Mouse (Mus musculus): ENCODE data around the gene C1ql1. TPM values are rescaled to one million over a fixed set of nuclear protein-coding genes. Genes with fewer than 3 reads are reported as not detected.

The C1ql1 gene
- polyA plus RNA-seq, 3 experiments from 2014 or later: not detected

GRCm38 (mm10) chr11:102957692-102958091 lies 11.2 kb upstream of the C1ql1 start:
- no peak for ATAC-seq

GRCm38 (mm10) chr11:102956962-102957614 lies 10.6 kb upstream of the C1ql1 start:
- no peak for ATAC-seq

GRCm38 (mm10) chr11:102952922-102953321 lies 6.4 kb upstream of the C1ql1 start:
- ATAC-seq: no peak

- peak; percentile 41 for ATAC-seq
Observed at GRCm38 (mm10) chr11:102948043-102948961, 1.8 kb upstream of the C1ql1 start.

- ATAC-seq: no peak
Observed at GRCm38 (mm10) chr11:102946992-102947343, 480 bp upstream of the C1ql1 start.

- ATAC-seq: no peak
Observed at GRCm38 (mm10) chr11:102945306-102946264, 903 bp downstream of the C1ql1 start.

- ATAC-seq: no peak
Observed at GRCm38 (mm10) chr11:102941236-102941635, 5.3 kb downstream of the C1ql1 start.

- no peak for ATAC-seq
Observed at GRCm38 (mm10) chr11:102939024-102939675, 7.3 kb downstream of the C1ql1 start.

- no peak for ATAC-seq
Observed at GRCm38 (mm10) chr11:102937529-102938182, 8.8 kb downstream of the C1ql1 start.

- no peak for ATAC-seq
Observed at GRCm38 (mm10) chr11:102936272-102936671, 10.2 kb downstream of the C1ql1 start.

GRCm38 (mm10) chr11:102930672-102931071 lies 15.8 kb downstream of the C1ql1 start:
- no peak for ATAC-seq

GRCm38 (mm10) chr11:102925351-102925717 lies 21.2 kb downstream of the C1ql1 start:
- ATAC-seq: peak; percentile 57

- ATAC-seq: peak; percentile 96
Observed at GRCm38 (mm10) chr11:102924557-102925350, 21.7 kb downstream of the C1ql1 start, which contains the start of gene Kif18b. TSS of gene Kif18b (minus strand) at chr11:102925124.

- no peak for ATAC-seq
Observed at GRCm38 (mm10) chr11:102921491-102921890, 25.0 kb downstream of the C1ql1 start.

- no peak for ATAC-seq
Observed at GRCm38 (mm10) chr11:102918077-102918476, 28.4 kb downstream of the C1ql1 start.

- ATAC-seq: no peak
Observed at GRCm38 (mm10) chr11:102915380-102915779, 31.1 kb downstream of the C1ql1 start.

- ATAC-seq: no peak
Observed at GRCm38 (mm10) chr11:102911376-102911775, 35.1 kb downstream of the C1ql1 start.

GRCm38 (mm10) chr11:102903654-102904053 lies 42.8 kb downstream of the C1ql1 start:
- no peak for ATAC-seq

GRCm38 (mm10) chr11:102902107-102902506 lies 44.4 kb downstream of the C1ql1 start:
- ATAC-seq: no peak

- ATAC-seq: no peak
Observed at GRCm38 (mm10) chr11:102901199-102901598, 45.3 kb downstream of the C1ql1 start.

- ATAC-seq: no peak
Observed at GRCm38 (mm10) chr11:102900763-102901162, 45.7 kb downstream of the C1ql1 start, which contains the start of gene Gfap. TSS of gene Gfap (minus strand) at chr11:102900912.

All from inflammation-experienced regulatory T-cells, adult 6 months (primary cell).